Mouse (Mus musculus) C2C12 (cell line): Measurements from ENCODE around the gene Nemp1.

Experiments
- CEBPB ChIP-seq: IDR thresholded peaks from one replicate; pipeline ENCODE4 v1.6.1; 2011; ENCODE audit warnings: low read depth, mild to moderate bottlenecking, control low read depth, moderate library complexity
- CTCF ChIP-seq: IDR thresholded peaks from one replicate; pipeline ENCODE4 v1.5.1; 2011; ENCODE audit not compliant: control insufficient read depth, insufficient read depth, insufficient read length
- FOSL1 ChIP-seq: IDR thresholded peaks from one replicate; pipeline ENCODE4 v1.8.0; 2011; ENCODE audit warnings: mild to moderate bottlenecking, low read length; ENCODE audit not compliant: poor library complexity, insufficient read depth, severe bottlenecking
- MYOD1 ChIP-seq: IDR thresholded peaks from one replicate; pipeline ENCODE4 v1.6.1; 2011; ENCODE audit warnings: low read depth; ENCODE audit not compliant: control insufficient read depth, insufficient read length
- MYOG ChIP-seq: IDR thresholded peaks from one replicate; pipeline ENCODE4 v1.6.1; 2011; ENCODE audit not compliant: control insufficient read depth, insufficient read length; ENCODE audit errors: extremely low read depth

GRCm38 (mm10) chr10:127704766-127705220 is 38.1 kb downstream of the Nemp1 start, which contains the start of gene Myo1a:
- TF ChIP-seq CTCF (no peak), CEBPB (no peak), MYOD1 (no peak), MYOG (no peak), FOSL1 (no peak)
